ENCODE assay signal across 22 mouse cellular contexts in the genomic region with DNA sequence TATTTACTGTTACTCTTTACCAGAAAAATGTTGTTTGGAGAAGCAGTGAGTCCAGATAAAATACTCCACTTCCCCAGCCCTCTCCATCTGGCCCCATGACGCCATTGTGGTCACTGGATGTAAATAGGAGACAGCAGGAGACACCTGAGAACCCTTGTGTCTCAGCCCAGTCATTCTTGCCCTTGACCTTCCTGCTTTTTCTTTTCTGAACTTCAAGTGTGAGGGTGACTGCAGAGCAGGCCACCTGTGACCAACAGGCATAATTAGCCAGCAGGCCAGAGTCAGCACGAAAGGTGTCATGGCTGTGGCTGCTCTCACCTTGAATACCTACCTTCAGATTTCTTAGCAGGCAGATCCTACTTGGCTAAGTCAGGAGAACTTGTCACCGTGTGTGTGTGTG. TPM values are rescaled to one million over a fixed set of nuclear protein-coding genes. Genes with fewer than 3 reads are reported as not detected.
DNase-seq lines count a peak whose midpoint lies in the region; ATAC-seq and TF ChIP-seq lines count a peak whose summit lies in the region.
"Had no signal": no experiment of that assay in that cellular context is flagged by ENCODE, and none has a peak within 500 bp of the region (broad histone marks: within the 10 kb centered on the region; RNA-seq: fewer than 3 reads in every experiment).

No protein-coding gene starts in this region.

- TF ChIP-seq CTCF in lung, postnatal 0 days (IDR thresholded peaks at IDR 0.05): no peak
- no peak for TF ChIP-seq CTCF in lung, adult 2 months (IDR thresholded peaks at IDR 0.05; ENCODE audit: insufficient read depth, low read length)
- no peak for TF ChIP-seq CTCF in ES-Bruce4 (IDR thresholded peaks at IDR 0.05; ENCODE audit: low read depth, low read length)

- no peak overlapping the region for H3K4me2 ChIP-seq in kidney, embryonic 15.5 days
- H3K4me2 ChIP-seq in lung, postnatal 0 days (replicated peaks; ENCODE audit: low read depth, low read length): no peak overlapping the region
- H3K4me2 ChIP-seq: embryonic facial prominence, embryonic 12.5 days; forebrain, embryonic 13.5 days; forebrain, embryonic 15.5 days had no signal

- no peak for ATAC-seq in kidney, embryonic 15.5 days (replicated peaks; ENCODE audit: low FRiP score)
- no peak for ATAC-seq in lung, postnatal 0 days
- ATAC-seq: activated CD4-positive, CD25-positive, alpha-beta regulatory T cell, adult 4 months; forebrain, embryonic 13.5 days; forebrain, embryonic 15.5 days; forebrain, postnatal 0 days had no signal

- H3K4me1 ChIP-seq in kidney, embryonic 15.5 days: peaks cover 36% of the 10 kb centered on the region
- 0 out of 2 replicates have a peak, but pooled peaks cover 4% of the 10 kb centered on the region for H3K4me1 ChIP-seq in lung, postnatal 0 days (ENCODE audit: insufficient read depth, low read depth, low read length)
- peaks cover 3% of the 10 kb centered on the region; the same call in 1 of the 2 replicates for H3K4me1 ChIP-seq in lung, adult 2 months (ENCODE audit: control insufficient read depth, insufficient read depth, low read length)
- H3K4me1 ChIP-seq in ES-Bruce4 (ENCODE audit: control insufficient read depth, insufficient read depth, low read length): peaks cover 2% of the 10 kb centered on the region

- H3K27me3 ChIP-seq in kidney, embryonic 15.5 days: no peaks in the 10 kb centered on the region
- H3K27me3 ChIP-seq in lung, postnatal 0 days (replicated peaks; ENCODE audit: insufficient read depth, low read length): no peaks in the 10 kb centered on the region
- H3K27me3 ChIP-seq in ES-Bruce4 (ENCODE audit: control insufficient read depth, insufficient read depth, low read length, poor library complexity, severe bottlenecking): no peaks in the 10 kb centered on the region
- H3K27me3 ChIP-seq: embryonic facial prominence, embryonic 12.5 days; forebrain, embryonic 13.5 days; forebrain, embryonic 15.5 days had no signal

- no peaks in the 10 kb centered on the region for H3K36me3 ChIP-seq in kidney, embryonic 15.5 days
- H3K36me3 ChIP-seq in lung, postnatal 0 days (ENCODE audit: insufficient read depth, low read length): no peaks in the 10 kb centered on the region
- no peaks in the 10 kb centered on the region for H3K36me3 ChIP-seq in ES-Bruce4 (ENCODE audit: control insufficient read depth, insufficient read depth, low read length, poor library complexity, severe bottlenecking)
- H3K36me3 ChIP-seq: embryonic facial prominence, embryonic 10.5 days; embryonic facial prominence, embryonic 12.5 days; forebrain, embryonic 15.5 days had no signal

- no peaks in the 10 kb centered on the region for H3K9me3 ChIP-seq in kidney, embryonic 15.5 days (replicated peaks)
- H3K9me3 ChIP-seq in lung, postnatal 0 days (ENCODE audit: low read length): no peaks in the 10 kb centered on the region
- H3K9me3 ChIP-seq in ES-Bruce4 (replicated peaks; ENCODE audit: control insufficient read depth, insufficient read depth, low read length, poor library complexity, severe bottlenecking): no peaks in the 10 kb centered on the region
- H3K9me3 ChIP-seq: embryonic facial prominence, embryonic 10.5 days; embryonic facial prominence, embryonic 12.5 days; forebrain, embryonic 13.5 days; forebrain, embryonic 15.5 days had no signal

- H3K4me3 ChIP-seq in kidney, embryonic 15.5 days (replicated peaks): no peak overlapping the region
- no peak overlapping the region for H3K4me3 ChIP-seq in lung, postnatal 0 days (ENCODE audit: low read depth, low read length)
- H3K4me3 ChIP-seq in lung, adult 2 months (replicated peaks; ENCODE audit: extremely low read depth, low read depth, low read length): no peak overlapping the region
- H3K4me3 ChIP-seq in ES-Bruce4 (ENCODE audit: low read depth, low read length): no peak overlapping the region
- H3K4me3 ChIP-seq: embryonic facial prominence, embryonic 10.5 days; embryonic facial prominence, embryonic 12.5 days; forebrain, embryonic 13.5 days; forebrain, embryonic 15.5 days had no signal

- no peak overlapping the region for H3K27ac ChIP-seq in kidney, embryonic 15.5 days
- H3K27ac ChIP-seq in lung, postnatal 0 days (ENCODE audit: low read length): no peak overlapping the region
- no peak overlapping the region for H3K27ac ChIP-seq in ES-Bruce4 (ENCODE audit: insufficient read depth, low read length)
- H3K27ac ChIP-seq: embryonic facial prominence, embryonic 10.5 days; embryonic facial prominence, embryonic 12.5 days; forebrain, embryonic 13.5 days; forebrain, embryonic 15.5 days had no signal

- peak; percentile 26; the same call in 1 of the 2 replicates for TF ChIP-seq EP300 in lung, postnatal 0 days (IDR thresholded peaks at IDR 0.05)
- peak; percentile 70 for TF ChIP-seq EP300 in ES-Bruce4 (IDR thresholded peaks at IDR 0.05; ENCODE audit: insufficient read depth, low read depth, low read length)

- DNase-seq in kidney, adult 11 months: peak; percentile 31
- no peak for DNase-seq in lung, postnatal 0 days (ENCODE audit: low spot score)
- no peak for DNase-seq in lung, adult 2 months
- DNase-seq in layer of hippocampus, adult 9-11 months: no peak
- no peak for DNase-seq in left cerebral cortex, adult 9 months (ENCODE audit: low spot score in 2 of 2)
- DNase-seq: adrenal gland, adult 8-10 months; adrenal gland, postnatal 14 days; adrenal gland, postnatal 36 days; cerebellum, adult 11-12 months; cerebellum, adult 2 months; cerebellum, adult 9-10 months; cerebellum, postnatal 10 days; cerebellum, postnatal 25 days; forebrain, postnatal 0 days had no signal

- WGBS in kidney, embryonic 15.5 days: 42% methylated on average over 3 of the region's 3 CpGs
- 39% methylated on average over 3 of the region's 3 CpGs for WGBS in lung, postnatal 0 days
- WGBS in lung, adult 2 months: 49% methylated on average over 3 of the region's 3 CpGs

- H3K9ac ChIP-seq in kidney, embryonic 15.5 days: no peak overlapping the region
- no peak overlapping the region for H3K9ac ChIP-seq in lung, postnatal 0 days (replicated peaks; ENCODE audit: low read depth)
- H3K9ac ChIP-seq in ES-Bruce4 (ENCODE audit: low read depth, poor library complexity, severe bottlenecking): no peak overlapping the region
- H3K9ac ChIP-seq: embryonic facial prominence, embryonic 12.5 days; forebrain, embryonic 13.5 days; forebrain, embryonic 15.5 days; forebrain, postnatal 0 days had no signal

- TF ChIP-seq POLR2A in lung, adult 2 months (IDR thresholded peaks at IDR 0.05; ENCODE audit: borderline replicate concordance, extremely low read depth, low read depth, low read length): no peak
- no peak for TF ChIP-seq POLR2A in ES-Bruce4 (IDR thresholded peaks at IDR 0.05; ENCODE audit: insufficient read depth, low read length)

RNA-seq across cellular contexts. Expression of a gene that starts 36.2 kb away (rescaled TPM):
- polyA plus RNA-seq in kidney, embryonic 15.5 days (2015; fragmentation: Nextera tagmentation; extraction: Ambion mirVana): not detected in 2 replicates
- 0.04 TPM in 1 of 2 replicates, not detected in the other for polyA plus RNA-seq in lung, postnatal 0 days (2015; fragmentation: Nextera tagmentation; extraction: Ambion mirVana)
- polyA plus RNA-seq in lung, adult 2 months (2012; rRNA removed): 0.02 and 0.07 TPM in 2 replicates
- not detected in 2 replicates for polyA plus RNA-seq in ES-Bruce4 (2011; ENCODE audit: insufficient read depth, insufficient read length, low read depth, missing spikeins)
- polyA plus RNA-seq: activated CD4-positive, CD25-positive, alpha-beta regulatory T cell, adult 4 months; C2C12 had no signal
